In the genomic region with DNA sequence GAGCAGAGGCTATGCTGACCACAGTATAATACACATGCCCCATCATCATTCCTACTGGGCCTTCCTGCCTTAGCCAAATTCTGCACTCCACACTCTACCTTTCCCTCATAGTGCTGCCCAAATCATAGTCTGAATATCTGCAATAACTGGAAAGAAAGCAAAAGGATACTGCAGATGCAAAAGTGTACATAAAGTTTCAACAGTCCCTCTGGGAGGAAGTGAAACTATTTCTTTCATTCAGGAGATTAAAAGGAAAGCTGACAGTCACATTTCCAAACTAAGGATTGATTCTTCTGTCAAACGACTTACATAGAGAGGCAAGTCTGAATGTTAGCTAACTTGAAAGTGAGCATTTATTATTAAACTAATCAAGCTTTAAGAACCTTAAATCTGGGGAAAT, we compare ENCODE assay signal across 12 mouse cellular contexts.
"Had no signal": no experiment of that assay in that cellular context is flagged by ENCODE, and none has a peak within 500 bp of the region (broad histone marks: within the 10 kb centered on the region; RNA-seq: fewer than 3 reads in every experiment).

No protein-coding gene starts in this region.

- DNase-seq: retina, postnatal 1 day; right cerebral cortex, adult 18-20 months; right cerebral cortex, postnatal 14 days; right cerebral cortex, postnatal 25 days; right cerebral cortex, postnatal 4 days; spleen, adult 18-20 months; thymus, adult 18-20 months; thymus, adult 2 months; thymus, postnatal 14 days; thymus, postnatal 25 days; thymus, postnatal 36 days; thymus, postnatal 4 days had no signal
